Mouse (Mus musculus) liver, adult 2 months (tissue): ENCODE results near the gene Rap1gap.

ENCODE experiments used
- CTCF ChIP-seq: fragments of 200-500 bp; IDR thresholded peaks from 2 replicates; pipeline ENCODE4 v1.5.1; 2011; ENCODE audit warnings: low read depth, low read length, control low read depth
- POLR2A ChIP-seq: fragments of 200-500 bp; IDR thresholded peaks from 2 replicates; pipeline ENCODE4 v1.6.1; 2011; ENCODE audit warnings: low read length, control low read depth; ENCODE audit not compliant: insufficient read depth; ENCODE audit errors: extremely low read depth

DNA sequence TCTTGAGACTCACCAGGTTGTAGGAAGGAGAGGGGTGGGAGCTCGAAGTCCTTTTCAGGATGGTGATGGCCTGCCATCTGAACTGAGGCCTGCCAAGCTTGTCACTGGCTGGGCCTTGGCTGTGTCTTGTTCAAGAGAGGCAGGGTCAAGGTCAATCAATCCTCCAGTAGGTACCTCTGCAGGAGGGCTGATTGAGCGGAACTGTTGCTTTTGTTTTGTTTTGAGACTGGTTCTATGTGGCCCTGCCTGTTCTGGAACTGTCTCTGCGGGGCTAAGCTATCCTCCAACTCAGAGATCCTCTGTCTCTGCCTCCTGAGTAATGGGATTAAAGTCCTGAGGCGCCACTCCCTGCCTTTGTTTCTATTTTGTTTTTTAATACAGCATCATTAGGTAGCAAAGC, 5.0 kb upstream of the Rap1gap start:
- TF ChIP-seq CTCF (no peak), POLR2A (no peak)
